ENCODE assay signal across 13 mouse cellular contexts in genomic region chr7:142572992-142573391, GRCm38 (mm10). TPM values are rescaled to one million over a fixed set of nuclear protein-coding genes. Genes with fewer than 3 reads are reported as not detected.
A peak's percentile ranks its signal among the peaks of the same experiment; 100 is the strongest.
DNase-seq lines count a peak whose midpoint lies in the region; ATAC-seq lines count a peak whose summit lies in the region.
"Had no signal": no experiment of that assay in that cellular context is flagged by ENCODE, and none has a peak within 500 bp of the region (broad histone marks: within the 10 kb centered on the region; RNA-seq: fewer than 3 reads in every experiment).

No protein-coding gene starts in this region.

- H3K27me3 ChIP-seq in heart, embryonic 12.5 days (replicated peaks), result no peaks in the 10 kb centered on the region
- no peaks in the 10 kb centered on the region for H3K27me3 ChIP-seq in liver, embryonic 11.5 days (replicated peaks; ENCODE audit: control insufficient read depth, insufficient read depth, low read length)
- H3K27me3 ChIP-seq in intestine, embryonic 16.5 days (replicated peaks; ENCODE audit: control insufficient read depth, insufficient read depth, low read length), result no peaks in the 10 kb centered on the region
- no peaks in the 10 kb centered on the region for H3K27me3 ChIP-seq in stomach, embryonic 15.5 days (replicated peaks)

- H3K36me3 ChIP-seq in heart, embryonic 12.5 days, result 0 out of 2 replicates have a peak, but pooled peaks cover 7% of the 10 kb centered on the region
- no peaks in the 10 kb centered on the region for H3K36me3 ChIP-seq in liver, embryonic 11.5 days (ENCODE audit: control insufficient read depth, insufficient read depth, low read length)
- H3K36me3 ChIP-seq in intestine, embryonic 16.5 days (ENCODE audit: control insufficient read depth, insufficient read depth, low read length), result no peaks in the 10 kb centered on the region
- no peaks in the 10 kb centered on the region for H3K36me3 ChIP-seq in stomach, embryonic 15.5 days

- H3K9me3 ChIP-seq in heart, embryonic 12.5 days (replicated peaks), result no peaks in the 10 kb centered on the region
- no peaks in the 10 kb centered on the region for H3K9me3 ChIP-seq in liver, embryonic 11.5 days (ENCODE audit: control insufficient read depth, low read length)
- no peaks in the 10 kb centered on the region for H3K9me3 ChIP-seq in intestine, embryonic 16.5 days (ENCODE audit: control insufficient read depth, low read length)
- H3K9me3 ChIP-seq in stomach, embryonic 15.5 days, result no peaks in the 10 kb centered on the region

- H3K4me2 ChIP-seq in heart, embryonic 12.5 days, result no peak overlapping the region
- H3K4me2 ChIP-seq in liver, embryonic 11.5 days, result 0 out of 2 replicates have a peak overlapping the region, but pooled peaks have one; percentile 12
- H3K4me2 ChIP-seq in intestine, embryonic 16.5 days (ENCODE audit: low read depth, low read length), result 0 out of 2 replicates have a peak overlapping the region, but pooled peaks have one; percentile 13
- peak overlapping the region; percentile 6; the same call in 1 of the 2 replicates for H3K4me2 ChIP-seq in stomach, embryonic 15.5 days

- peaks cover 83% of the 10 kb centered on the region for H3K4me1 ChIP-seq in heart, embryonic 12.5 days (replicated peaks)
- H3K4me1 ChIP-seq in liver, embryonic 11.5 days (replicated peaks; ENCODE audit: control insufficient read depth, insufficient read depth, low read length), result peaks cover 59% of the 10 kb centered on the region
- H3K4me1 ChIP-seq in intestine, embryonic 16.5 days (ENCODE audit: control insufficient read depth, insufficient read depth, low read length), result peaks cover 71% of the 10 kb centered on the region
- H3K4me1 ChIP-seq in stomach, embryonic 15.5 days, result peaks cover 72% of the 10 kb centered on the region

- DNase-seq in heart, postnatal 4 days, result no peak
- no peak for DNase-seq in liver, embryonic 11.5 days (ENCODE audit: low spot score)
- DNase-seq in liver, result no peak
- DNase-seq in gastrocnemius, postnatal 10 days, result no peak
- DNase-seq in right cerebral cortex, adult 2 months (ENCODE audit: low spot score in 2 of 2), result no peak
- DNase-seq: adrenal gland, adult 8-10 months; heart, adult 11 months; kidney, postnatal 14 days had no signal

- H3K27ac ChIP-seq in heart, embryonic 12.5 days (ENCODE audit: poor library complexity, severe bottlenecking), result peak overlapping the region; percentile 98
- peak overlapping the region; percentile 86 for H3K27ac ChIP-seq in liver, embryonic 11.5 days (ENCODE audit: low read depth, low read length)
- peak overlapping the region; percentile 97 for H3K27ac ChIP-seq in intestine, embryonic 16.5 days (ENCODE audit: low read length)
- peak overlapping the region; percentile 90 for H3K27ac ChIP-seq in stomach, embryonic 15.5 days
- H3K27ac ChIP-seq: macrophage had no signal

- H3K4me3 ChIP-seq in heart, embryonic 12.5 days, result no peak overlapping the region
- H3K4me3 ChIP-seq in liver, embryonic 11.5 days (ENCODE audit: low read depth, low read length), result no peak overlapping the region
- no peak overlapping the region for H3K4me3 ChIP-seq in intestine, embryonic 16.5 days (ENCODE audit: low read length)
- no peak overlapping the region for H3K4me3 ChIP-seq in stomach, embryonic 15.5 days (replicated peaks)

- ATAC-seq in heart, embryonic 12.5 days (ENCODE audit: insufficient number of reproducible peaks, low FRiP score), result no peak
- ATAC-seq in liver, embryonic 11.5 days (replicated peaks; ENCODE audit: low FRiP score), result no peak
- ATAC-seq in intestine, embryonic 16.5 days, result no peak
- peak; percentile 2; the same call in 1 of the 2 replicates for ATAC-seq in stomach, embryonic 15.5 days (ENCODE audit: insufficient read depth, low FRiP score, low read depth)
- ATAC-seq: forebrain, embryonic 14.5 days had no signal

- peak overlapping the region; percentile 42 for H3K9ac ChIP-seq in heart, embryonic 12.5 days
- H3K9ac ChIP-seq in liver, embryonic 11.5 days (ENCODE audit: low read depth, low read length), result no peak overlapping the region
- H3K9ac ChIP-seq in intestine, embryonic 16.5 days (ENCODE audit: low read depth, low read length), result peak overlapping the region; percentile 66
- H3K9ac ChIP-seq in stomach, embryonic 15.5 days, result no peak overlapping the region

- 24% methylated on average over 6 of the region's 6 CpGs for WGBS in heart, embryonic 12.5 days
- 40% methylated on average over 6 of the region's 6 CpGs for WGBS in liver, embryonic 11.5 days
- WGBS in intestine, embryonic 16.5 days, result 18% methylated on average over 6 of the region's 6 CpGs
- WGBS in stomach, embryonic 15.5 days, result 19% methylated on average over 6 of the region's 6 CpGs

RNA-seq across cellular contexts. Expression of gene Mrpl23, which starts 40.5 kb away (rescaled TPM):
- 12.0 and 15.2 TPM in 2 replicates for polyA plus RNA-seq in heart, embryonic 12.5 days (2016; fragmentation: Nextera tagmentation; extraction: Ambion mirVana)
- 1 to 10 TPM; 3.7 to 6.4 TPM for total RNA-seq in heart, postnatal 4 days (2021)
- 20.8 and 22.2 TPM in 2 replicates for polyA plus RNA-seq in liver, embryonic 11.5 days (2014; fragmentation: Nextera tagmentation; extraction: Ambion mirVana)
- polyA plus RNA-seq in intestine, embryonic 16.5 days (2015; fragmentation: Nextera tagmentation; extraction: Ambion mirVana), result 50.3 and 58.1 TPM in 2 replicates
- 21.9 and 26.2 TPM in 2 replicates for polyA plus RNA-seq in stomach, embryonic 15.5 days (2015; fragmentation: Nextera tagmentation; extraction: Ambion mirVana)
- 1 to 10 TPM; 6.4 to 7.2 TPM for total RNA-seq in gastrocnemius, postnatal 10 days (2021)

Comparison
In these comparisons a context has a peak if more than half of its experiments do, and no peak if none do; other contexts are left out.
1. H3K9ac ChIP-seq: peak in heart, embryonic 12.5 days (single experiment) and intestine, embryonic 16.5 days (single experiment); none in liver, embryonic 11.5 days (single experiment) and stomach, embryonic 15.5 days (single experiment).
2. Peak in every context shown above with its lines, with median percentiles within 50 percentile points of each other: H3K27ac ChIP-seq.